Mouse (Mus musculus): ENCODE results near the gene Serpinb3d.
"Not testable (repeated sequence)": the region's sequence is repeated elsewhere in the genome, so short reads cannot be mapped to it uniquely, and the experiment has no call there.

Gene Serpinb3d

DNA sequence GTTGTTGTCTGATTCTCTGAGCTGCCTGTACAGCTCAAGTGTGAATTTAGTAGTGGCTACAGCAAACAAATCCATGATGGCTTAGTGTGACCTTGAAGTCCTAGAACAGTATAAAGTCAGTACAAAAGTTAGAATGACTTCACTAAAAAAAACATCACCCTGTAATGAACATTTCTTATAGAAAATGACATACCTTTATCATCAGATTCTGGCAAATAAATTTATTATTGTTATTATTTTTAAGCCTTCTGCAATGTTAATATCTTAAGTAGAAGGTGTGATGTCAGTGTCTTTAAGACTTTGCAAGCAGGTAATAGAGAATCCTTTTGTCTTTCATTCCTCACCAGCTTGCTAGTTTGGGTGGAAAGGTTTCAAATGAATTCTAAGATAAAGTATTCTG lies at the start of gene Serpinb3d:
Serpinb3d (minus strand) TSS at position 101 of the 400 bp plus-strand sequence.
- DNase-seq (ENCODE audit: low read depth, low spot score) = no peak

GRCm38 (mm10) chr1:107127453-107127852 lies 44.1 kb upstream of the Serpinb3d start:
- not testable (repeated sequence) for DNase-seq (ENCODE audit: low read depth, low spot score)

- peak; percentile 64 for DNase-seq (ENCODE audit: low read depth, low spot score)
Measured at GRCm38 (mm10) chr1:107098417-107098816, 15.1 kb upstream of the Serpinb3d start.

DNA sequence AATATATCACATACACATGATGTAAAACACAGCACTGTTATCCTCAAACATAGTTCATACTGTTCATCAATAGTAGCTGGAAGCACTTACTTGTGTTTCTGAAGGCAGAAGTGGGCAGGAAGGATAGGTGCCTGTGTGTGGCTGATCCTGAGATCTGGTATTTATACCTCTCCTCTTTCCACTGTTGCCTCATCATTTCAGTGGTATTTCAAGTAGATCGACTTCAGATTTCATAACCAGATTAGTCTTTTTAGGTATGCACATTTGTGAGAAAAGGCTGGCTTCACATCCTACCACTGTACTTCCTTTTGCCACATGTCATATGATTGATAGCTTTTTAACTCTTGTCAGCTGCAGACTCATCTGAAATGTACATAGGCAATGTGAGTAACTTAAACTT lies 31.1 kb downstream of the Serpinb3d start, which contains the start of gene Serpinb3a:
Serpinb3a (minus strand) TSS at position 101 of the 400 bp plus-strand sequence.
- no peak for DNase-seq (ENCODE audit: low read depth, low spot score)

DNA sequence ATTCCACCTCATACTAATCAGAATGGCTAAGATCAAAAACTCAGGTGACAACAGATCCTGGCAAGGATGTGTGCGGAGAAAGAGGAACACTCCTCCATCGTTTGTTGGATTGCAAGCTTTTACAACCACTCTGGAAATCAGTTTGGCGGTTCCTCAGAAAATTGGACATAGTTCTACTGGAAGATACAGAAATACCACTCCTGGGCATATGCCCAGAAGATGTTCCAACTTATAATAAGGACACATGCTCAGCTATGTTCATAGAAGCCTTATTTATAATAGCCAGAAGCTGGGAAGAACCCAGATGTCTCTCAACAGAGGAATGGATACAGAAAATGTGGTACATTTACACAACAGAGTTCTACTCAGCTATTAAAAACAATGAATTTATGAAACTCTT lies 49.1 kb downstream of the Serpinb3d start:
- not testable (repeated sequence) for DNase-seq (ENCODE audit: low read depth, low spot score)
